Mouse (Mus musculus) left cerebral cortex, postnatal 36 days (tissue): Measurements from ENCODE around the gene Hecw2. TPM values are rescaled to one million over a fixed set of nuclear protein-coding genes. Genes with fewer than 3 reads are reported as not detected.

Experiments
- DNase-seq, 2 experiments: peaks; one replicate each; pipeline ENCODE4 v3.0.0; 2021 to 2022; ENCODE audit warnings: low spot score in 2 of 2, mixed read lengths in 1 of 2
- intact Hi-C: fragments of 180-260 bp; cut with DNase I; formaldehyde crosslinking; loops from one replicate; pipeline ENCODE4 v1.15.1; 2025
- microRNA-seq: library from miRNA; unstranded; fragments of <30 nt; microRNA quantifications from one replicate; pipeline ENCODE4 v1.2.0, GENCODE M21; 2022
- total RNA-seq, 2 experiments: library from RNA; stranded (reverse); gene quantifications; 2 replicates each; pipeline ENCODE4 v1.2.3; 2021

Gene Hecw2
- total RNA-seq, 2 experiments from 2014 or later: 52.3 to 75.0 TPM

- intact Hi-C loops: no loop called here
- no peak for DNase-seq
Measured at GRCm38 (mm10) chr1:53772967-53773366, 422.0 kb downstream of the Hecw2 start.

DNA sequence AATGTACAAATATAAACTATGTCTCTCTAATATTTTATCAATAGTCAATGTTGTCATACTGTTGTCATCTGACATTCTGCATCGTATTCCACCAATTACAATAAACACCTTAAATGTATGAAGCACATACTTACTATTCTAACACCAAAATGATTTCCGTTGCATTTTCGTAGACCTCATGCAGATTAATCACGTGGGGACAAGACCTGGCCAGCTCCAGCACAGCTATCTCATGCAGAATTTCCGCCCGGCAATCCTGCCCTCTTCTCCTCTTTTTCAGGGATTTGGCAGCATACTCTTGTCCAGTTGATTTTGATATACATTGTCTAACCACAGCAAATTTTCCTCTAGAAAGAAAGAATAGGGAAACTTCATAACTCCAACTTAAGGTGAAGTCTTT, 423.5 kb downstream of the Hecw2 start:
- intact Hi-C loops: no loop called here
- no peak for DNase-seq

DNA sequence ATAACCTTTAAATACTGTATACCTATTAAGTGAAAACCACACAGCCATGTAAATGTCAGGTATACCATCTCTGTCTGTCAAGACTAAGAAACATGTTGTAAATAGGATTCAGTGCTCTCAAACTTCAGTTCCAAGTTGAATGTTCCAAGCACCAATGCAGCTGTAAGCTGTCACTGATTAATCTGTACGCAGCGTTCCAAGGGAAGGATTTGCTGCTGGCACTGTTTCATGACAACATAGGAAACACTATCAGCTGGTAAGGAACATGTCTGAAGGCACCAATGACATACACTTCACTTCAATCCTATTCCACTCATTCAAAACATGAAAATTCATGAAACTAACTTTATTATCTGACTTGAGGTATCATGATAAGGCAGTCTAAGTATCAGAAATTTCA, 428.9 kb downstream of the Hecw2 start:
- DNase-seq: no peak
- intact Hi-C loops: no loop called here

DNA sequence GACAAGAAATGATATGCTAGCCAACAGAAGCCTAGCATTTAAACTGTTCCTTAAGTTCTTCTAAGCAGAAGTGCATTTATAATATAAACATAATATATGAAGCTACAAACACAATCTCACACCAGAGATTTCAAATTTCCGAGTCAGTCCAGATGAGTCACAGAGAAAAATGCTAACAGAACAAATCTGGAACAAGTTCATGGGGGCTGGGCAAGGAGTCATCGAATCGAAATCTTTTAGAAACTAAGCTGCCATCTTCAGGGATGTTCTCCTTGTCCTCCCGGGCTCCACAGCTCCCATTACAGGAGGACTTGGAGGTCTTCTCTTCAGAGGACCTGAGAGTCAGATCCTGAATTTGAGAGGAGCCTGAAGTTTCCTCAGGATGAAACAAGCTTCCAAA, 437.7 kb downstream of the Hecw2 start:
- no peak for DNase-seq

More for the DNA sequence above, 437.7 kb downstream of the Hecw2 start:
- intact Hi-C loops: no loop called here

Small RNA genes lying within 50 kb of the gene (microRNA-seq; reads per million reads assigned to microRNA genes)
- not detected for gene Mir7681

Other genes with a start within 250 kb of the Hecw2 start
- gene Ccdc150, start 55.5 kb upstream of the Hecw2 start, total RNA-seq: not detected
- 10 to 100 TPM; 25.2 to 35.0 TPM for gene Gtf3c3, start 243.8 kb upstream of the Hecw2 start, total RNA-seq